Mouse (Mus musculus): ENCODE results near the gene Pan2.

DNA sequence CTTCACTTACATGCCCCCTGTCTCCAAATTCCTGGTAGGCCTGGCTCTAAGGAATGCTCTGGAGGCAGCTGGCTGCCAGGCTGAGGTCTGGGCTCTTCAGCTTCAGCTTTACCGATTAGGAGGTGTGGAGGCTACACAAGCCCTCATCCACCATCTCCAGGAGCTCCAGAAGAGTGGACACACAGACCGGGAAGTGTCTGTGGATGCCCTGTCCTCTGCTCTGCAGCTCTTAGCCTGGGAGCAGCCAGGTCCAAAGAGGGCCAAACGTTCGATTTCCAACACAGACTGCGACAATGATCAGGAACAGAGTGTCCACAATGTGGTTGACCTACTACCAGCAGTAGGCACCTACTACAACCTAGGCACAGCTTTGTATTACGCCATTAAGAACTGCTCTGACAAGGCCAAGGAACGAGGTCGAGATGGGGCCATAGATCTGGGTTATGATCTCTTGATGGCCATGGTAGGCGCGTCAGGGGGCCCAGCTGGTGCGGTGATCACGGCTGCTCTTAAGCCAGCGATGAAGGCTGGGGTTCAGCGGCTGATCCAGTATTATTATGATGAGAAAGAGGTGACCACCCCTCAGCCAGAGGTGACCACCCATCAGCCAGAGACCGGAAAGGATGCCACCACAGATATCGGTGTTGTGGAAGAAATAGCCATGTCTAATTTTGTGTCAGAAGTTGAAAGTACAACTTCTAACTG, 33.8 kb upstream of the Pan2 start:
- TF ChIP-seq CTCF (IDR thresholded peaks at IDR 0.05) = no peak
- TF ChIP-seq POLR2A (IDR thresholded peaks at IDR 0.05; ENCODE audit: insufficient read depth, low read depth, low read length) = no peak
